Mouse (Mus musculus): ENCODE measurements around the gene Tra2a.
"Not testable (repeated sequence)": the region's sequence is repeated elsewhere in the genome, so short reads cannot be mapped to it uniquely, and the experiment has no call there.

Tra2a gene

GRCm38 (mm10) chr6:49263847-49264243 is at the start of gene Tra2a:
TSS of gene Tra2a (minus strand) at chr6:49264033.
- peak; percentile 98 for DNase-seq

- no peak for DNase-seq
Measured at GRCm38 (mm10) chr6:49298286-49298685, 34.5 kb upstream of the Tra2a start.

- peak; percentile 35 for DNase-seq
Measured at GRCm38 (mm10) chr6:49282122-49282521, 18.3 kb upstream of the Tra2a start.

- no peak for DNase-seq
Measured at GRCm38 (mm10) chr6:49280942-49281341, 17.1 kb upstream of the Tra2a start.

- DNase-seq, result no peak
Measured at GRCm38 (mm10) chr6:49275296-49275695, 11.5 kb upstream of the Tra2a start.

- no peak for DNase-seq
Measured at GRCm38 (mm10) chr6:49274416-49275091, 10.7 kb upstream of the Tra2a start.

- no peak for DNase-seq
Measured at GRCm38 (mm10) chr6:49273934-49274333, 10.1 kb upstream of the Tra2a start.

- DNase-seq, result no peak
Measured at GRCm38 (mm10) chr6:49272863-49273262, 9.0 kb upstream of the Tra2a start.

- no peak for DNase-seq
Measured at GRCm38 (mm10) chr6:49271815-49272214, 8.0 kb upstream of the Tra2a start.

- DNase-seq, result no peak
Measured at GRCm38 (mm10) chr6:49269923-49270322, 6.1 kb upstream of the Tra2a start.

- peak; percentile 81 for DNase-seq
Measured at GRCm38 (mm10) chr6:49269200-49269599, 5.4 kb upstream of the Tra2a start.

GRCm38 (mm10) chr6:49267686-49268085 is 3.9 kb upstream of the Tra2a start:
- no peak for DNase-seq

- DNase-seq, result not testable (repeated sequence)
Measured at GRCm38 (mm10) chr6:49265207-49265606, 1.4 kb upstream of the Tra2a start.

- DNase-seq, result not testable (repeated sequence)
Measured at GRCm38 (mm10) chr6:49264446-49264845, 613 bp upstream of the Tra2a start.

- DNase-seq, result peak; percentile 64
Measured at GRCm38 (mm10) chr6:49263081-49263846, 569 bp downstream of the Tra2a start.

- DNase-seq, result no peak
Measured at GRCm38 (mm10) chr6:49262421-49262820, 1.4 kb downstream of the Tra2a start.

- DNase-seq, result no peak
Measured at GRCm38 (mm10) chr6:49259711-49260110, 4.1 kb downstream of the Tra2a start.

- DNase-seq, result no peak
Measured at GRCm38 (mm10) chr6:49257880-49258279, 6.0 kb downstream of the Tra2a start.

GRCm38 (mm10) chr6:49252207-49252606 is 11.6 kb downstream of the Tra2a start:
- no peak for DNase-seq

GRCm38 (mm10) chr6:49251199-49251598 is 12.6 kb downstream of the Tra2a start:
- no peak for DNase-seq

GRCm38 (mm10) chr6:49247246-49247645 is 16.6 kb downstream of the Tra2a start:
- DNase-seq, result no peak

- no peak for DNase-seq
Measured at GRCm38 (mm10) chr6:49242331-49242730, 21.5 kb downstream of the Tra2a start.

- no peak for DNase-seq
Measured at GRCm38 (mm10) chr6:49241562-49241961, 22.3 kb downstream of the Tra2a start.

- DNase-seq, result peak; percentile 100
Measured at GRCm38 (mm10) chr6:49236331-49236730, 27.5 kb downstream of the Tra2a start.
